Mouse (Mus musculus) E14TG2a.4 (cell line): ENCODE results near the gene Casp4.

ENCODE experiments used
- H3K27me3 ChIP-seq: 2 replicates; pipeline ENCODE4 v1.6.1; 2014; ENCODE audit warnings: low read length, control low read depth; ENCODE audit not compliant: insufficient read depth
- H3K36me3 ChIP-seq: 2 replicates; pipeline ENCODE4 v1.6.1; 2014; ENCODE audit warnings: low read length, control low read depth; ENCODE audit not compliant: insufficient read depth
- H3K4me1 ChIP-seq: replicated peaks from 2 replicates; pipeline ENCODE4 v1.6.1; 2014; ENCODE audit warnings: low read depth, low read length, control low read depth
- H3K4me3 ChIP-seq: replicated peaks from 2 replicates; pipeline ENCODE4 v1.5.1; 2014; ENCODE audit warnings: mild to moderate bottlenecking, low read length
- H3K9me3 ChIP-seq: 2 replicates; pipeline ENCODE4 v1.6.1; 2014; ENCODE audit warnings: low read length, control low read depth
- CTCF ChIP-seq: conservative IDR thresholded peaks from 2 replicates; pipeline ENCODE4 v1.5.1; 2014; ENCODE audit warnings: low read length
- NANOG ChIP-seq: IDR thresholded peaks from 2 replicates; pipeline ENCODE4 v1.6.1; 2014; ENCODE audit warnings: borderline replicate concordance, low read length, mixed read lengths
- POU5F1 ChIP-seq: IDR thresholded peaks from 2 replicates; pipeline ENCODE4 v1.6.1; 2014; ENCODE audit warnings: low read length, borderline replicate concordance

Gene Casp4

DNA sequence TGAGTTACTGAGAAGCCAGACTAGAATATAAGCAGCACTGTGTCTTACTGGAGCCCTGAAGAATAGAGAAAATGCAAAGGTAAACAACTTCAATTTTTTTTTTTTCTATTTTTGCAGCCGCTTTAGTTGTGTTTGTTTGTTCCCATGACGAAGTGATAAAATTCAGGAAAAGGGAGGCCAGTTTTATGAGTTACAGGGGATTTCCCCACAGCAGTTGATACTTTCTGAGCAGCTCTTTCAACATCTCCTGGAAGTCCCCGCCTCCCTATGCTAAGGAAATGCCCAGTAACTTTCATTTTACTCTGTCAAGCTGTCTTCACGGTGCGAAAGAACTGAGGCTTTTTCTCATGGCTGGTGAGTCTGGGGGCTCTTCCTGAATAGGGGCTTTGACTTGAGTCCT lies at the start of gene Casp4:
Gene Casp4 (plus strand): TSS at position 268 of the 400 bp plus-strand sequence.
- Histone ChIP-seq H3K27me3 (no peaks in the 10 kb centered on the region), H3K4me1 (no peaks in the 10 kb centered on the region), H3K4me3 (no peak within 1 kb of the TSS), H3K9me3 (no peaks in the 10 kb centered on the region), H3K36me3 (no peaks in the 10 kb centered on the region)
- no peak for TF ChIP-seq CTCF

DNA sequence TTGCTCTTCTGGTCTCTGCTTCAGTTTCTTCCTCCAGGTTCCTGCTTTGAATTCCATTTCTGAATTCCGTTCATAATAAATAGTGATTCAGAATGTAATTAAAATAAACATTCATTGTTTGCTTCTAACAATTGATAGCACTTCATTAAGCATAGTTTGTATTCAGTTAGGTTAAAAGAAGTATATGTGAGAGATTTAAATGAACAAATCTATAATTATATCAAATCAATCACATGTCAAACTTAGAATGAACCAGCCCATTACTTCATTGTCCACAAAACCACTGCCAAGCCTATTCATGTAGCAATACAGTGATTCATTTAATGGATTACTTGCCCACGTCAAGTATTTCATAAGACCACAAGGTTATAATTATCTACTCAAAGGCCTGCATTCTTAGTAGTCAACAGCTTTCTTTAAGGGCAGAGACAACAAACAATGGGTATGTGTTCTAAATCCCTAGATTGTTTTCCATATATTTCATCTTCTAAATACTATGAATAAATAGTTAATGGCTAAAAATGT lies 44.6 kb upstream of the Casp4 start:
- Histone ChIP-seq H3K9me3 (no peaks in the 10 kb centered on the region), H3K27me3 (no peaks in the 10 kb centered on the region), H3K4me3 (no peak overlapping the region), H3K36me3 (no peaks in the 10 kb centered on the region), H3K4me1 (no peaks in the 10 kb centered on the region)
- TF ChIP-seq CTCF: no peak
- no peak for TF ChIP-seq POU5F1
- TF ChIP-seq NANOG: no peak

DNA sequence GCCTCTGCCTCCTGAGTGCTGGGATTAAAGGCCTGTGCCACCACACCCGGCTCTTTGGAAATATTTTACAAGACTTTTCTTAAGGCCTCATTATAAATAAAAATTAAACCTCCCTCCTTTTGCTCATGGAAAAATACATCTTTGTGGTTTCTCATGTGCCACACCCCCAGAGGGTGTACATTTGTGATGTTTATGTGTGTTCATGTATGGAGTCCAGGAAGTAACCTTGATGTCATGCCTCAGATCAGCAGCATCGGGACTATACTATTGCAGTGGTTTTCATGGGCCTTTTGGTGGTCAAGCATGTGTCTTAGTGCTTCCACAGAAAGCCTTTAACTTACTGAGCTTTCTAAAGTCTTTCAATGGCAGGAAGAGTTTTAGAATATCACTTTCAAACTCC lies 38.4 kb upstream of the Casp4 start:
- Histone ChIP-seq H3K27me3 (no peaks in the 10 kb centered on the region), H3K36me3 (no peaks in the 10 kb centered on the region), H3K4me3 (no peak overlapping the region), H3K4me1 (no peaks in the 10 kb centered on the region), H3K9me3 (no peaks in the 10 kb centered on the region)
- TF ChIP-seq NANOG: no peak
- TF ChIP-seq CTCF: no peak
- TF ChIP-seq POU5F1: no peak

DNA sequence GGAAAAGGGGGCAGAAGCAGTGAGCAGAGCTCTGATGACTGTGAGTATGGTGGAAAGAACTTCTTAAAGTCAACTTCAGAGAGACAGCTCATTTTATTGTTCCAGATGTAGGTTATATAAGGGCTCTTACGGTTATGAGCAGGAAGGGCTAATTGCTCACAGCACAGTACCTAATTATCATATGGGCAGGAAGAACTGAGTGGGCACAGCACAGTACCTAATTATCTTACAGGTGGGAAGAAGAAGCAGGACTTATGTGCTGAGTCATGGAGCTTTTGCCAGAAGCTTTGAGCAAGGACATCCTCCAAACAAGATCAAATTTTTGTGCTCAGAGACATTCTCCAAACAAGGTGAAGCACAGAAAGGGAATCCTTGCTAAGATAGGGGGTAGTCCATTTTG lies 37.7 kb upstream of the Casp4 start:
- H3K9me3 ChIP-seq: no peaks in the 10 kb centered on the region
- TF ChIP-seq POU5F1 (no peak), CTCF (no peak)
- H3K4me1 ChIP-seq: no peaks in the 10 kb centered on the region
- no peaks in the 10 kb centered on the region for H3K27me3 ChIP-seq
- no peaks in the 10 kb centered on the region for H3K36me3 ChIP-seq
- H3K4me3 ChIP-seq: no peak overlapping the region

DNA sequence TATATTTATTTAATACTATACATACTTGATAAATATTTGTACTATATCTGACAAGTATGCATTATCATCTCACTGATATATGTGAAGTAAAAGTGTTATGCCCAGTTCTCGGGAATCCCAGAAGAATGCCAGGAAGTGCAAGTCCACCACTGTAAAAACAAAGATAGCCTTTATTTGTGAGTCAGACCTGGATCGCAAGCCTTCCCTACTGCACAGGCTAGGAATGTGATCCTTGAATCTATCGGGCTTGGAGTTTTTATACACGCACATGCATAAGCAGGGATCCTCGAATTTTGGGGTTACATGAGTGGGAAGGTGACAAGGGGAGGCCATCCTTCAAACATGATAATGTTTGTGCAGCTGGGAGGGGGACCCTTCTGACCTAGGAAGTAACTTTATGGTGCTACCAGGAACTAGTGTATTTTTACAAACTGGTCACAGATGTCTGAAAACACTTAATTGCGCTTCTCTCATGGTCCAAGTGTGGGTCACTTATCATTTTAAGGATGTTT lies 37.2 kb upstream of the Casp4 start:
- no peak overlapping the region for H3K4me3 ChIP-seq
- no peaks in the 10 kb centered on the region for H3K27me3 ChIP-seq
- TF ChIP-seq POU5F1 (no peak), NANOG (no peak), CTCF (no peak)
- H3K36me3 ChIP-seq: no peaks in the 10 kb centered on the region
- H3K9me3 ChIP-seq: no peaks in the 10 kb centered on the region
- H3K4me1 ChIP-seq: no peaks in the 10 kb centered on the region

DNA sequence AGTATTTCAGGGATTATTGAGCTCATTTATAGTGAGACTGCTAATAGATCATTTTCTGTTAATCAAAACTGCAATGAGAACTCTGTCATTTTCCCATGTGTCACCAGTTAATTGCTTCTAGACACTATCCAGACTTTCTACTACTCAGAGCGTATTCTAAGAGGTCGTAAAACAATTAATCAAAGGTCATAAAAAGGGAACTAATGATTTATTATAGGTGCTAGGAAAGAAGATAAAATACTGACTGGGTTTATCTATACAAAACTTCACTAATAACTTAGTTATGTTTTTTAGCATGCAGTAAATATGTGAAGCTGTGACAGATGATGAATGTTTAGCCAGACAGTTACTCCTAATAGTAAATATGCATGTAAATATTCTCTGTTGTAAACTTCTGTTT lies 22.6 kb upstream of the Casp4 start:
- H3K36me3 ChIP-seq: no peaks in the 10 kb centered on the region
- H3K27me3 ChIP-seq: no peaks in the 10 kb centered on the region
- no peaks in the 10 kb centered on the region for H3K9me3 ChIP-seq
- no peak for TF ChIP-seq NANOG
- TF ChIP-seq CTCF: no peak
- no peak for TF ChIP-seq POU5F1
- H3K4me1 ChIP-seq: no peaks in the 10 kb centered on the region
- no peak overlapping the region for H3K4me3 ChIP-seq

DNA sequence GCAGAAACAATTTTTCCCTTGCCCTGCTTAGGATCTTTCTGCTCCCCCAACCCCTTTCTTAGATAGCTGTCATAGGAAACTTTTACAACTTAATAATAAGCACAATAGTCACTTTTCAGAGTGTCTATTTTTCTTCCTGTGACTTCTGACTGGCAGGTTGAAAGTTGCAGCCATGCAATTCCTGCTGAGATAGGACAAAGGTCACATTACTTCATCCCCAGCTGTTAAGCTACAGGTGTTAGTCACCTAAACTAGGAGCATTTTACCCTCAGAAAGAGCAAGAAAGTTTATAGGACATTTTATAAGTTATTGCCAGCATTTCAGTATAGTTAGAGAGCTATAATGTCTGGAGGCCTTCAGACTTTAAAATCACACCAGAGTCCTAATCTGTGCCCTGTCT lies 22.0 kb upstream of the Casp4 start:
- no peaks in the 10 kb centered on the region for H3K9me3 ChIP-seq
- H3K27me3 ChIP-seq: no peaks in the 10 kb centered on the region
- no peak overlapping the region for H3K4me3 ChIP-seq
- TF ChIP-seq POU5F1 (no peak), NANOG (no peak), CTCF (no peak)
- no peaks in the 10 kb centered on the region for H3K36me3 ChIP-seq
- H3K4me1 ChIP-seq: no peaks in the 10 kb centered on the region

DNA sequence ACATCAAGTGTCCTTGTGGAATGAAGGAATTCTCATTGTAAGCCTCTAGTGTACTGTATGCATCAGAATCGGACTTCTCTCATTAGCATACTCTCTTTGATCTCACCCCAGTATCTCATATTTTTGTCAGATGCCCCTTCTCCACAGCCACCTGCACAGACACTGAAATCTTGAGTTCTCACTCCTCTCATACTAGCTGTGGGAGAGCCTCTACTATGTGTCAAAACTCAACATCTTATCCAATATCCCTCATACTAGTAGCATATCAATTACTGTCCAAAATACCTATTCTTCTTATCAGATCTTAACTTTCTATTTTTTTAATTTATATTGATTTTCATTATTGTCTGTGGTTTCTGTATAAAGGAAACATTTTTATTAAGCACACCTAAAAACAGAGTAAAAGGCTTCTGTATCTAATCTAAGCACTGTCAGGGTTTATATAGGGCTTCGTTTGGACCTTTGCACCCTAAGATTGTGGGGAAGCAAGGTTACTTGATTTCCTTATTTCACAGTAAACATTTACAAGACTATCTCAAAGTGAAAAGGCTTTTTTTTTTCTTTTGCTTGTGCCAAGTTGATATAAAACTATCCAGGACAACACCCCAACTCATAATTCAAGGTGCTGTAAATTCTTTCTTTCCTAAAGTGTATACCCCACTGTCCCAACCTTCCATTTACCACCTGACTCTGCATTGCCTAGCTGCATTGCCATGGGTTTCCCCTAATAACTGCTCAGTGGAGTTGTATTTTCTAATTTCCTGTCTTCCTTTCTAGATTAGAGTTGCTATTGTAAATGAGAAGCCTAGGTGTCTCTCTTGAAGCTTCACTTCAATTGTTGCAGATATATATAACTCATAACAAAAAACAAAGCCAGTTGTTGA lies 12.0 kb upstream of the Casp4 start:
- TF ChIP-seq NANOG (no peak), CTCF (no peak)
- no peaks in the 10 kb centered on the region for H3K9me3 ChIP-seq
- H3K36me3 ChIP-seq: no peaks in the 10 kb centered on the region
- no peaks in the 10 kb centered on the region for H3K4me1 ChIP-seq
- no peak overlapping the region for H3K4me3 ChIP-seq
- no peaks in the 10 kb centered on the region for H3K27me3 ChIP-seq
